Mouse (Mus musculus): Measurements from ENCODE around the gene Myo1e. TPM values are rescaled to one million over a fixed set of nuclear protein-coding genes. Genes with fewer than 3 reads are reported as not detected.

The Myo1e gene
- polyA plus RNA-seq, 1 experiment from 2014 or later = 6.5 TPM

GRCm38 (mm10) chr9:70211638-70212037 lies 4.5 kb downstream of the Myo1e start:
- H3K4me1 ChIP-seq (ENCODE audit: control insufficient read depth, insufficient read depth, low read length) = peaks cover 8% of the 10 kb centered on the region
- DNase-seq (no peak), ATAC-seq (ENCODE audit: low FRiP score, low TSS enrichment) (no peak)
- H3K27me3 ChIP-seq (ENCODE audit: control insufficient read depth, insufficient read depth, low read length) = peaks cover 5% of the 10 kb centered on the region; the same call in 1 of the 2 replicates
- no peak overlapping the region for H3K4me2 ChIP-seq (ENCODE audit: low read length)
- no peak overlapping the region for H3K4me3 ChIP-seq (replicated peaks; ENCODE audit: low read depth, low read length)
- 80% methylated on average over 14 of the region's 14 CpGs for WGBS
- H3K27ac ChIP-seq (replicated peaks; ENCODE audit: low read depth, low read length) = no peak overlapping the region
- H3K9me3 ChIP-seq (ENCODE audit: control insufficient read depth, low read length) = no peaks in the 10 kb centered on the region
- no peak overlapping the region for H3K9ac ChIP-seq (replicated peaks; ENCODE audit: low read length)
- H3K36me3 ChIP-seq (ENCODE audit: control insufficient read depth, insufficient read depth, low read length) = no peaks in the 10 kb centered on the region

DNA sequence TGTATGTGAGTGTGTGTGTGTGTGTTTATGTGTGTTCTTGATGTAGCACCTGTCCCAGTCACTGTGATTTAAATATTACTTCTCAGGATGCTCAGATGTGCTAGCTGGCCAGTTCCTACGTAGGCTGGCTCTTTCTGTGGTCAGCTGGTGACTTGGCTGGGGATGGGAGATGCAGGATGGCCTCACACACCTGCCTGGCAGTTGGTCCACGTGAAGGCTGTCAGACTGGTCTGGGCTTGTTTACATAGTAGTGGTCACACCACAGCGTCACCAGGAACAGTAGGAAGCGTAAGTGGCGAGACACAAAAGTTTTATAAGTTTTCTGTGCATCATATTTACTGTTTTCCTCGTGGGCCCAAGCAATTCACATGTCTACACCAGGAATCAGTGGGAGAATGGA lies 9.4 kb downstream of the Myo1e start:
- 82% methylated on average over 6 of the region's 6 CpGs for WGBS
- no peaks in the 10 kb centered on the region for H3K36me3 ChIP-seq (ENCODE audit: control insufficient read depth, insufficient read depth, low read length)

DNA sequence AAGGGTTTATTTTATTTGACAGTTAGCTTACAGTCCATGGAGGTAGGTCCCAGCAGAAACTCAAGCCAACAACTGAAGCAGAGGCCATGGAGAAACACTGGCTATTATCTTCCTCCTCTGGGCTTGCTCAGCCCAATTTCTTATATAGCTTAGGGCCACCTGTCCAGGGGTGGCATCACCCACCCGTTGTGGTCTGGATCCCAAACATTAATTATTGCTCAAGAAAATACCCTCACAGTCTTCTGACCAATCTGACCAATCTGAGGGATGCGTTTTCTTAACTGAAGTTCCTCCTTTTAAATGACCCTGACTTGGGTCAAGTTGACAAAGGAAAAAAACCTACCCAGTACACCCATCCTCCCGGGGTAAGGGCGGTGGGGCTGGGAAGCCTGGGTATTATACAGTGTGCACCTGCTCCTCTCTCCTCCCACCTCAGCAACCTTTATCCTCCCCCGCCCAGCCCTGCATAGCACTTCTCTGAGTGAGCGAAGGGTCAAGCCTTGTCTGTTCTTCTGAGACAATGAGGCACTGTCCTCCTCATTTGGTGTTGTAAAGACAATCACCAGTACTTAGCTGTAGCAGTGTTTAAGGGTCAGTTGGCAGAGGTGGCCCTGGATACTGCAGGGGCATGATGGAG lies 12.3 kb downstream of the Myo1e start:
- Histone ChIP-seq H3K4me2 (ENCODE audit: low read length) (no peak overlapping the region), H3K27ac (replicated peaks; ENCODE audit: low read depth, low read length) (no peak overlapping the region), H3K4me1 (ENCODE audit: control insufficient read depth, insufficient read depth, low read length) (no peaks in the 10 kb centered on the region), H3K9ac (replicated peaks; ENCODE audit: low read length) (no peak overlapping the region), H3K27me3 (ENCODE audit: control insufficient read depth, insufficient read depth, low read length) (no peaks in the 10 kb centered on the region), H3K4me3 (replicated peaks; ENCODE audit: low read depth, low read length) (no peak overlapping the region), H3K9me3 (ENCODE audit: control insufficient read depth, low read length) (no peaks in the 10 kb centered on the region), H3K36me3 (ENCODE audit: control insufficient read depth, insufficient read depth, low read length) (no peaks in the 10 kb centered on the region)
- no peak for ATAC-seq (ENCODE audit: low FRiP score, low TSS enrichment)
- WGBS = 74% methylated on average over 6 of the region's 6 CpGs
- no peak for DNase-seq

More for the DNA sequence above, 9.4 kb downstream of the Myo1e start:
- H3K4me1 ChIP-seq (ENCODE audit: control insufficient read depth, insufficient read depth, low read length) = no peaks in the 10 kb centered on the region
- H3K4me2 ChIP-seq (ENCODE audit: low read length) = no peak overlapping the region
- DNase-seq (no peak), ATAC-seq (ENCODE audit: low FRiP score, low TSS enrichment) (no peak)
- H3K9me3 ChIP-seq (ENCODE audit: control insufficient read depth, low read length) = no peaks in the 10 kb centered on the region
- no peak overlapping the region for H3K4me3 ChIP-seq (replicated peaks; ENCODE audit: low read depth, low read length)
- H3K27me3 ChIP-seq (ENCODE audit: control insufficient read depth, insufficient read depth, low read length) = no peaks in the 10 kb centered on the region
- no peak overlapping the region for H3K9ac ChIP-seq (replicated peaks; ENCODE audit: low read length)
- H3K27ac ChIP-seq (replicated peaks; ENCODE audit: low read depth, low read length) = no peak overlapping the region

- WGBS = 72% methylated on average over 7 of the region's 7 CpGs
- DNase-seq (no peak), ATAC-seq (ENCODE audit: low FRiP score, low TSS enrichment) (no peak)
- Histone ChIP-seq H3K36me3 (ENCODE audit: control insufficient read depth, insufficient read depth, low read length) (no peaks in the 10 kb centered on the region), H3K4me3 (replicated peaks; ENCODE audit: low read depth, low read length) (no peak overlapping the region), H3K9me3 (ENCODE audit: control insufficient read depth, low read length) (no peaks in the 10 kb centered on the region), H3K9ac (replicated peaks; ENCODE audit: low read length) (no peak overlapping the region), H3K4me2 (ENCODE audit: low read length) (no peak overlapping the region), H3K27ac (replicated peaks; ENCODE audit: low read depth, low read length) (no peak overlapping the region), H3K27me3 (ENCODE audit: control insufficient read depth, insufficient read depth, low read length) (no peaks in the 10 kb centered on the region), H3K4me1 (ENCODE audit: control insufficient read depth, insufficient read depth, low read length) (no peaks in the 10 kb centered on the region)
Measured at GRCm38 (mm10) chr9:70220461-70221170, 13.5 kb downstream of the Myo1e start.

- Histone ChIP-seq H3K4me3 (replicated peaks; ENCODE audit: low read depth, low read length) (no peak overlapping the region), H3K27ac (replicated peaks; ENCODE audit: low read depth, low read length) (no peak overlapping the region), H3K36me3 (ENCODE audit: control insufficient read depth, insufficient read depth, low read length) (no peaks in the 10 kb centered on the region), H3K4me1 (ENCODE audit: control insufficient read depth, insufficient read depth, low read length) (no peaks in the 10 kb centered on the region), H3K27me3 (ENCODE audit: control insufficient read depth, insufficient read depth, low read length) (no peaks in the 10 kb centered on the region), H3K9me3 (ENCODE audit: control insufficient read depth, low read length) (no peaks in the 10 kb centered on the region), H3K4me2 (ENCODE audit: low read length) (no peak overlapping the region), H3K9ac (replicated peaks; ENCODE audit: low read length) (no peak overlapping the region)
- DNase-seq (no peak), ATAC-seq (ENCODE audit: low FRiP score, low TSS enrichment) (no peak)
- WGBS = 91% methylated on average over 4 of the region's 4 CpGs
Measured at GRCm38 (mm10) chr9:70223142-70223541, 16.0 kb downstream of the Myo1e start.

- Histone ChIP-seq H3K4me1 (ENCODE audit: control insufficient read depth, insufficient read depth, low read length) (no peaks in the 10 kb centered on the region), H3K27me3 (ENCODE audit: control insufficient read depth, insufficient read depth, low read length) (no peaks in the 10 kb centered on the region), H3K9ac (replicated peaks; ENCODE audit: low read length) (no peak overlapping the region), H3K27ac (replicated peaks; ENCODE audit: low read depth, low read length) (no peak overlapping the region), H3K9me3 (ENCODE audit: control insufficient read depth, low read length) (no peaks in the 10 kb centered on the region), H3K4me3 (replicated peaks; ENCODE audit: low read depth, low read length) (no peak overlapping the region), H3K4me2 (ENCODE audit: low read length) (no peak overlapping the region), H3K36me3 (ENCODE audit: control insufficient read depth, insufficient read depth, low read length) (no peaks in the 10 kb centered on the region)
- WGBS = 88% methylated on average over 4 of the region's 4 CpGs
- ATAC-seq (ENCODE audit: low FRiP score, low TSS enrichment) (no peak), DNase-seq (no peak)
Measured at GRCm38 (mm10) chr9:70224046-70224445, 16.9 kb downstream of the Myo1e start.

DNA sequence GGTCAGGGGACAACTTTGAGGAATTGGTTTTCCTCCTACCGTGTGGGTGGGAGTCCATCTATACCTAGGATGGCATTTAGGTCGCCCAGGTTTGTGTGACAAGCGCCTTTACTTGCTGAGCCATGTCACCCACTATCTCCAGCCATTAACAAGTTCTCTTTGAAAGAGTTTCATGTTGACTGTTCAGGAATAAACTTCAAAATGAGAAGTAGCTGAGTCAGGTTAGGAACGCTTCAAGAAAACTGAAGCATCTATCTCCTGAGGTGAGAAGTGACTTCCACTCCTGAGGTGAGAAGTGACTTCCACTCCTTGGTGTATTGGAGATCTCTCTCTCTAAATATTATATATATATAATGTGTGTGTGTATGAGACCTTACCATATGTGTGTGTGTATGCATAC lies 19.2 kb downstream of the Myo1e start:
- no peak overlapping the region for H3K4me2 ChIP-seq (ENCODE audit: low read length)
- H3K9me3 ChIP-seq (ENCODE audit: control insufficient read depth, low read length) = no peaks in the 10 kb centered on the region
- no peak overlapping the region for H3K4me3 ChIP-seq (replicated peaks; ENCODE audit: low read depth, low read length)
- ATAC-seq (ENCODE audit: low FRiP score, low TSS enrichment) (no peak), DNase-seq (no peak)
- no peak overlapping the region for H3K9ac ChIP-seq (replicated peaks; ENCODE audit: low read length)
- H3K4me1 ChIP-seq (ENCODE audit: control insufficient read depth, insufficient read depth, low read length) = no peaks in the 10 kb centered on the region
- no peaks in the 10 kb centered on the region for H3K36me3 ChIP-seq (ENCODE audit: control insufficient read depth, insufficient read depth, low read length)
- no peak overlapping the region for H3K27ac ChIP-seq (replicated peaks; ENCODE audit: low read depth, low read length)
- no peaks in the 10 kb centered on the region for H3K27me3 ChIP-seq (ENCODE audit: control insufficient read depth, insufficient read depth, low read length)
- 95% methylated on average over 4 of the region's 4 CpGs for WGBS

DNA sequence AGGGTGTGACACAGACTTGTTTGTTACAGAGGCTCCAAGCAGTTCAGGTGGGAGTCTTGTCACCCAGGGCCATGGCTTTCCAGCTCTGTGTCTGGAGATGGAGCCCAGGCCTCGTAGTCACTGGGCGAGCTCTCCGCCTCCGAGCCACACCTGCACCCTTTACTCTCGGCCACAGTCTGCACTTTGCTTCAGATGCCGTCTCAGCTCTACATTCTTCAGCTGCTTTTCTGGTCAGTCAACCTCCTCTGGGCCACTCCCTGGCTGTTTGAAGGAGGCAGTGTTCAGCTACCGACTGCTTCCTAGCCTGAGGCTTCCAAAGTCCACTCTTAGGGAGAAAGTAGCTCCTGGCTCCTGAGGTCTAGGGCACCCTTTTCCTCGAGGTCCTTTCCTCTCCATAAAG lies 22.7 kb downstream of the Myo1e start:
- no peak for ATAC-seq (ENCODE audit: low FRiP score, low TSS enrichment)

More for the DNA sequence above, 22.7 kb downstream of the Myo1e start:
- WGBS = 90% methylated on average over 8 of the region's 8 CpGs
- no peak for DNase-seq
- H3K4me2 ChIP-seq (ENCODE audit: low read length) = no peak overlapping the region
- no peaks in the 10 kb centered on the region for H3K4me1 ChIP-seq (ENCODE audit: control insufficient read depth, insufficient read depth, low read length)
- H3K27ac ChIP-seq (replicated peaks; ENCODE audit: low read depth, low read length) = no peak overlapping the region
- no peak overlapping the region for H3K9ac ChIP-seq (replicated peaks; ENCODE audit: low read length)
- H3K4me3 ChIP-seq (replicated peaks; ENCODE audit: low read depth, low read length) = no peak overlapping the region
- no peaks in the 10 kb centered on the region for H3K9me3 ChIP-seq (ENCODE audit: control insufficient read depth, low read length)
- H3K27me3 ChIP-seq (ENCODE audit: control insufficient read depth, insufficient read depth, low read length) = no peaks in the 10 kb centered on the region
- H3K36me3 ChIP-seq (ENCODE audit: control insufficient read depth, insufficient read depth, low read length) = no peaks in the 10 kb centered on the region

Data from midbrain, embryonic 14.5 days (tissue).